Mouse (Mus musculus) limb, embryonic 11.5 days (tissue): ENCODE measurements around the gene Atxn7l1. TPM values are rescaled to one million over a fixed set of nuclear protein-coding genes. Genes with fewer than 3 reads are reported as not detected.

ENCODE experiments used
- ATAC-seq: fragments of 200-750 bp; cut with Nextera tagmentation; 2 replicates; pipeline ENCODE4 v1.8.0; 2017; ENCODE audit warnings: low read depth; ENCODE audit not compliant: insufficient number of reproducible peaks, low FRiP score, low TSS enrichment
- DNase-seq: peaks from one replicate; pipeline ENCODE4 v3.0.0-alpha.2; 2015; ENCODE audit warnings: low spot score
- H3K27ac ChIP-seq: fragments of 300-500 bp; sonication (generic); replicated peaks from 2 replicates; pipeline ENCODE4 v1.5.1; 2014; ENCODE audit warnings: low read depth, mild to moderate bottlenecking, low read length
- H3K27me3 ChIP-seq: fragments of 300-500 bp; sonication (generic); 2 replicates; pipeline ENCODE4 v1.6.1; 2014; ENCODE audit warnings: mild to moderate bottlenecking, low read length, mixed read lengths; ENCODE audit not compliant: control insufficient read depth, insufficient read depth
- H3K36me3 ChIP-seq: fragments of 300-500 bp; sonication (generic); 2 replicates; pipeline ENCODE4 v1.6.1; 2014; ENCODE audit warnings: mild to moderate bottlenecking, low read length, moderate library complexity, mixed read lengths; ENCODE audit not compliant: control insufficient read depth, insufficient read depth
- H3K4me1 ChIP-seq: fragments of 300-500 bp; sonication (generic); 2 replicates; pipeline ENCODE4 v1.6.1; 2014; ENCODE audit warnings: low read length, mixed read lengths; ENCODE audit not compliant: control insufficient read depth, insufficient read depth
- H3K4me2 ChIP-seq: fragments of 300-500 bp; sonication (generic); 2 replicates; pipeline ENCODE4 v1.6.1; 2014; ENCODE audit warnings: low read depth, mild to moderate bottlenecking, moderate library complexity; ENCODE audit not compliant: severe bottlenecking
- H3K4me3 ChIP-seq: fragments of 300-500 bp; sonication (generic); 2 replicates; pipeline ENCODE4 v1.5.1; 2014; ENCODE audit warnings: low read depth, low read length
- H3K9ac ChIP-seq: fragments of 300-500 bp; sonication (generic); 2 replicates; pipeline ENCODE4 v1.6.1; 2014; ENCODE audit warnings: mild to moderate bottlenecking, low read length
- H3K9me3 ChIP-seq: fragments of 300-500 bp; sonication (generic); 2 replicates; pipeline ENCODE4 v1.6.1; 2016; ENCODE audit warnings: low read length; ENCODE audit not compliant: control insufficient read depth
- WGBS: fragments of 180-500 bp; shearing (Covaris S2); extraction: QIAGEN DNeasy Blood & Tissue Kit; methylation state at CpG from one replicate; pipeline ENCODE4 v1.1.7; 2014; 5-methylcytosine and 5-hydroxymethylcytosine counted together
- polyA plus RNA-seq: library from polyadenylated mRNA; unstranded; fragments of >200 nt; fragmentation: Nextera tagmentation; extraction: Ambion mirVana; gene quantifications from 2 replicates; pipeline ENCODE4 v1.2.1, GENCODE M21; 2014

Gene Atxn7l1
- polyA plus RNA-seq, 1 experiment from 2014 or later = 18.8 TPM

- no peaks in the 10 kb centered on the region for H3K36me3 ChIP-seq
- H3K27ac ChIP-seq = no peak overlapping the region
- H3K4me1 ChIP-seq = peaks cover 9% of the 10 kb centered on the region
- DNase-seq = no peak
- H3K9ac ChIP-seq = no peak overlapping the region
- no peaks in the 10 kb centered on the region for H3K27me3 ChIP-seq
- no peak for ATAC-seq
- no peak overlapping the region for H3K4me2 ChIP-seq
- H3K9me3 ChIP-seq = no peaks in the 10 kb centered on the region
- H3K4me3 ChIP-seq = no peak overlapping the region
- WGBS = 89% methylated on average over 7 of the region's 7 CpGs
These were observed 23.3 kb downstream of the Atxn7l1 start for GRCm38 (mm10) chr12:33170822-33171221.

DNA sequence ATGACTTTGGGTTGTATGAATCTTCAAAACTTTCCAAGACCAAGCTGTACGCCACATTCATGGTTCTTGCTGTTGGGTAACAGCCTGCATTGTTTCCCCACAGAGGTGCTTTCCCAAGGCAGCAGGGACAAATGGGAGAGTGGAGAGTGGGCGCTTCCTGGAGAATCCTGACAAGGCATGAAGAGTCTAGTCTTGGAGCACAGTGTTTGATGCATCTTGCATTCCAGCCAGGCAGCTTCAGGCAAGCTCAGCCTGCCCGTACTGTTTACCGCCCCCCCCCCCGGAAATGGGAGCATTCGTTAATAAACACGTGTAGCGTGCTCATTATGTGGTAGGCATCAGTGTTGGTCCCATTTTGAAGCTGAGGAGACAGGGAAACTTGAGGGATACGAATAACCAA, 25.4 kb downstream of the Atxn7l1 start:
- no peak overlapping the region for H3K27ac ChIP-seq
- H3K36me3 ChIP-seq = no peaks in the 10 kb centered on the region
- no peak overlapping the region for H3K9ac ChIP-seq
- H3K27me3 ChIP-seq = no peaks in the 10 kb centered on the region
- peaks cover 14% of the 10 kb centered on the region for H3K4me1 ChIP-seq
- no peak overlapping the region for H3K4me2 ChIP-seq
- DNase-seq = no peak
- no peak overlapping the region for H3K4me3 ChIP-seq
- 82% methylated on average over 9 of the region's 9 CpGs for WGBS
- no peaks in the 10 kb centered on the region for H3K9me3 ChIP-seq
- ATAC-seq = no peak

DNA sequence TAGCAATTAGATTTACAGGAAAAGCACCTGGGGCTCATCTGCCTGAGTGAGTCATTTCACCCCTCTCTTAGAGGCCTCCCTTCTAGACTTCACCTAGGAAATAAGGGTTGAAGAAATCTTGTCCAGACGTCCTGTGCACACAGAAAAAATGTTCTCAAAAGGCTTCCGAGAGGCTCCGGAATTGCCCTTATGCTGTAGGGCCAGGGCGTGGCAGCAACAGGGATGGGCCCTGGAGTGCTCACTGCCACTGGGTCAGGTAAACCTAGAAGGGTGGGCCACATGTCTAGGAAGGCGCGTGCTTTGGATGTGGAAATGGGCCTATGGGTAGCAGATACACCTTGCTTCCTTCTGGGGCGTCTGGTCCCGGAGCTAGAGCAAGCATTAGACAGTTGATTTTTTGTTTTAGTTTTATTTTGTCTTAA, 26.2 kb downstream of the Atxn7l1 start:
- no peak overlapping the region for H3K9ac ChIP-seq
- 88% methylated on average over 8 of the region's 8 CpGs for WGBS

GRCm38 (mm10) chr12:33174171-33174570, 26.7 kb downstream of the Atxn7l1 start:
- Histone ChIP-seq H3K4me2 (no peak overlapping the region), H3K27me3 (no peaks in the 10 kb centered on the region), H3K36me3 (no peaks in the 10 kb centered on the region), H3K4me1 (peaks cover 14% of the 10 kb centered on the region), H3K9me3 (no peaks in the 10 kb centered on the region), H3K27ac (no peak overlapping the region), H3K4me3 (no peak overlapping the region), H3K9ac (no peak overlapping the region; the same call in 1 of the 2 replicates)
- 75% methylated on average over 7 of the region's 7 CpGs for WGBS
- ATAC-seq (no peak), DNase-seq (no peak)

More for the DNA sequence above, 26.2 kb downstream of the Atxn7l1 start:
- H3K9me3 ChIP-seq = no peaks in the 10 kb centered on the region
- DNase-seq = no peak
- peaks cover 14% of the 10 kb centered on the region for H3K4me1 ChIP-seq
- H3K4me2 ChIP-seq = no peak overlapping the region
- no peaks in the 10 kb centered on the region for H3K36me3 ChIP-seq
- H3K4me3 ChIP-seq = no peak overlapping the region
- no peak for ATAC-seq
- H3K27me3 ChIP-seq = no peaks in the 10 kb centered on the region
- no peak overlapping the region for H3K27ac ChIP-seq

DNA sequence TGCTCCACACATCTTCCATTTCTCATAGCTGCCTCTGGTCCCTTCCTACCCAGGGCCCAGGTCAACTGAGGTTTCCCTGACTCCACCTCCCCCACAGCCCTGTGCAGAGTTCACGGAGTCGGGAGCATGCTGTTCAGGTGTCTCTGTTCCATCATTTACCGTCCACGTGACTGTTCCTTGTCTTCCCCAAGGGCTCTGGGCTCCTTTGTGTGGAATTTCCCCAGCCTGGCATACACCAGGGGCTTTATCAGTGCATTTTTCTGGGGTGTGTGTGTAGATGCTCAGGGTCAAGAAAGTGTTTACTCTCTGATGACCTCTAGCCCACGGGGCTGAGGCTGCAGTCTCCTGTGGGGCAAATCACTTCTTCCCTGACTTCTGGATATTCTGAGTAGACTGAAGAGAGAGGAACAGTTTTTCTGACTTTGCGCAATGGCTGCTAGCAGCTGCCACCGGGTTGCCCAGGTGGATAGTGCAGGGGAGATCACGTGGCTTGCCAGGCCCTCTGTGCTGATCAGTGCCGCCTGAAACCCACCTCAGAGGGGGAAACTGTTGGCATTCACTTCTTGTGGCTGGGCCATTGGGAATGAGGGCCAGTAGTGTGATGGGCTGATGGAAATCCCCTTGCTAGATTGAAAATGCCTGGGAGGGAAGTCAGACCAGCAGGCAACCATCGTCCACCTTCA, 27.3 kb downstream of the Atxn7l1 start:
- DNase-seq (no peak), ATAC-seq (no peak)
- Histone ChIP-seq H3K4me3 (no peak overlapping the region), H3K27me3 (no peaks in the 10 kb centered on the region), H3K4me2 (no peak overlapping the region), H3K36me3 (no peaks in the 10 kb centered on the region), H3K27ac (no peak overlapping the region), H3K4me1 (peaks cover 14% of the 10 kb centered on the region), H3K9ac (no peak overlapping the region), H3K9me3 (no peaks in the 10 kb centered on the region)
- 70% methylated on average over 10 of the region's 10 CpGs for WGBS

DNA sequence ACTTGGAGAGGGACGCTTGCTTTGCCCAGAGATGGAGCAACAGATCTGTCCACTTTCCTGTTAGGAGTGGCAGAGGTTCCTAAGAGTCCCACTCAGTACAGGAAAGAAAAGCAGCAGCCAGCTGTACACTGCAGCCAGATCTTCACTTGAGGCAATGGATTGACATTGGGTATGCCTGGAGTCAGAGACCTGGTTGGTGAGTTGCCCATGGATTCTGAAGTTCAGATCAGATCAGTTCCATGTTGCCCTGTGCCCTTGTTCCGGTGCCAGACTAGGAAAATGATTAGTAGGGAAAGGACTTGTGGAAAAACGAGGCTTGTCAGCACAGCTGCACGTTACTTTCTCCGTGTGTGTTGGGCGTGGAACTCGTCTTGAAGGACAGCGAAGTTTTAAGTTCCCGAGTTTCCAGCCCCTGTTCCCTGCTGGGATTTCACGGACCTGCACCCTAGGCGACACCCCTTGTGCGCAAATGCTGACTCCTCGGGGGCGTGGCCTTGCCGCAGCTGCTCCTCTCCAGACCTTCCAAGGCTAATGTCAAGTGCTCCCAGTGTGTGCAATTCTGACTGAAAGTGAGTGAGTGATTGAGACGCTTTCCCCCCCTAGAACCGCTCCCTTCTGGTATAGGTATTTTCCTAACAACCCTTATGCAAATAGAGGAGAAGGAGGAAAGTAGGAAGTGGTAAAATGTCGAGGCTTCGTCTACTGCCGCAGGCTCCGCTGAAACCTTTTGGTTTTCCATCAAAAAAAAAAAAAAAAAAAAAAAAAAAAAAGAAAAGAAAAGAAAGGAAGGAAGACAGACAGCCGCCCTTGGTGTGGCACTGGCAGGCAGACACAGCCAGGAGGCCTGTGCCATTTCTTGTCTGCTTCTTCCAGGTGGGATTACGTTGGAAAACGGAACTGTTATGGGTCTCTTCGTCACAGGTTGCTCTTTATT, 28.4 kb downstream of the Atxn7l1 start:
- no peaks in the 10 kb centered on the region for H3K36me3 ChIP-seq
- DNase-seq = peak; percentile 57
- H3K9ac ChIP-seq = no peak overlapping the region
- peaks cover 14% of the 10 kb centered on the region for H3K4me1 ChIP-seq
- 8% methylated on average over 25 of the region's 25 CpGs for WGBS
- H3K4me2 ChIP-seq = peak overlapping the region; percentile 48
- 0 out of 2 replicates have a peak overlapping the region, but pooled peaks have one; percentile 8 for H3K4me3 ChIP-seq
- ATAC-seq = no peak; the same call in 1 of the 2 replicates
- H3K27me3 ChIP-seq = no peaks in the 10 kb centered on the region
- H3K9me3 ChIP-seq = no peaks in the 10 kb centered on the region
- H3K27ac ChIP-seq = no peak overlapping the region

- WGBS = 29% methylated on average over 5 of the region's 5 CpGs
- no peak overlapping the region for H3K27ac ChIP-seq
- ATAC-seq (no peak), DNase-seq (no peak)
- no peak overlapping the region for H3K9ac ChIP-seq
- no peaks in the 10 kb centered on the region for H3K27me3 ChIP-seq
- H3K4me1 ChIP-seq = peaks cover 14% of the 10 kb centered on the region
- no peaks in the 10 kb centered on the region for H3K36me3 ChIP-seq
- H3K9me3 ChIP-seq = no peaks in the 10 kb centered on the region
- no peak overlapping the region for H3K4me3 ChIP-seq
- peak overlapping the region; percentile 48; the same call in 1 of the 2 replicates for H3K4me2 ChIP-seq
These were observed 29.0 kb downstream of the Atxn7l1 start for GRCm38 (mm10) chr12:33176555-33176900.

GRCm38 (mm10) chr12:33180421-33180820, 32.9 kb downstream of the Atxn7l1 start:
- peaks cover 9% of the 10 kb centered on the region for H3K4me1 ChIP-seq

More at GRCm38 (mm10) chr12:33180421-33180820, 32.9 kb downstream of the Atxn7l1 start:
- Histone ChIP-seq H3K36me3 (no peaks in the 10 kb centered on the region), H3K27me3 (no peaks in the 10 kb centered on the region), H3K27ac (no peak overlapping the region), H3K9ac (no peak overlapping the region), H3K9me3 (no peaks in the 10 kb centered on the region), H3K4me3 (no peak overlapping the region), H3K4me2 (no peak overlapping the region)
- 76% methylated on average over 2 of the region's 2 CpGs for WGBS
- DNase-seq = no peak
- ATAC-seq = no peak
